Mouse (Mus musculus): Measurements from ENCODE around the gene Zranb3.
"Not testable (repeated sequence)": the region's sequence is repeated elsewhere in the genome, so short reads cannot be mapped to it uniquely, and the experiment has no call there.

The Zranb3 gene

GRCm38 (mm10) chr1:128060655-128061344 lies 42.0 kb downstream of the Zranb3 start:
- no peak for DNase-seq (ENCODE audit: low spot score in 2 of 2)

- no peak for DNase-seq (ENCODE audit: low spot score in 2 of 2)
Observed at GRCm38 (mm10) chr1:128058625-128059024, 44.2 kb downstream of the Zranb3 start.

- no peak for DNase-seq (ENCODE audit: low spot score in 2 of 2)
Observed at GRCm38 (mm10) chr1:128057269-128057668, 45.6 kb downstream of the Zranb3 start.

GRCm38 (mm10) chr1:128046920-128047319 lies 55.9 kb downstream of the Zranb3 start:
- no peak for DNase-seq (ENCODE audit: low spot score in 2 of 2)

- no peak for DNase-seq (ENCODE audit: low spot score in 2 of 2)
Observed at GRCm38 (mm10) chr1:128046455-128046854, 56.4 kb downstream of the Zranb3 start.

- DNase-seq (ENCODE audit: low spot score in 2 of 2): no peak
Observed at GRCm38 (mm10) chr1:128044181-128044580, 58.7 kb downstream of the Zranb3 start.

- no peak for DNase-seq (ENCODE audit: low spot score in 2 of 2)
Observed at GRCm38 (mm10) chr1:128036296-128036695, 66.6 kb downstream of the Zranb3 start.

- no peak for DNase-seq (ENCODE audit: low spot score in 2 of 2)
Observed at GRCm38 (mm10) chr1:128032123-128032522, 70.7 kb downstream of the Zranb3 start.

GRCm38 (mm10) chr1:128031524-128031923 lies 71.3 kb downstream of the Zranb3 start:
- no peak for DNase-seq (ENCODE audit: low spot score in 2 of 2)

GRCm38 (mm10) chr1:128024363-128025114 lies 78.3 kb downstream of the Zranb3 start:
- no peak for DNase-seq (ENCODE audit: low spot score in 2 of 2)

GRCm38 (mm10) chr1:128020001-128020770 lies 82.7 kb downstream of the Zranb3 start:
- DNase-seq (ENCODE audit: low spot score in 2 of 2): no peak

- DNase-seq (ENCODE audit: low spot score in 2 of 2): no peak
Observed at GRCm38 (mm10) chr1:128016035-128016492, 86.8 kb downstream of the Zranb3 start.

GRCm38 (mm10) chr1:128013698-128014386 lies 89.0 kb downstream of the Zranb3 start:
- no peak for DNase-seq (ENCODE audit: low spot score in 2 of 2)

- DNase-seq (ENCODE audit: low spot score in 2 of 2): no peak
Observed at GRCm38 (mm10) chr1:128009751-128010150, 93.1 kb downstream of the Zranb3 start.

GRCm38 (mm10) chr1:128006042-128006600 lies 96.7 kb downstream of the Zranb3 start:
- DNase-seq (ENCODE audit: low spot score in 2 of 2): not testable (repeated sequence)

GRCm38 (mm10) chr1:128004371-128004720 lies 98.5 kb downstream of the Zranb3 start:
- no peak for DNase-seq (ENCODE audit: low spot score in 2 of 2)

GRCm38 (mm10) chr1:128003712-128004370 lies 99.0 kb downstream of the Zranb3 start:
- DNase-seq (ENCODE audit: low spot score in 2 of 2): no peak

GRCm38 (mm10) chr1:128002159-128002558 lies 100.7 kb downstream of the Zranb3 start:
- no peak for DNase-seq (ENCODE audit: low spot score in 2 of 2)

GRCm38 (mm10) chr1:128000931-128001330 lies 101.9 kb downstream of the Zranb3 start:
- DNase-seq (ENCODE audit: low spot score in 2 of 2): not testable (repeated sequence)

- peak in 1 of 2 experiments; percentile 23 for DNase-seq (ENCODE audit: low spot score in 2 of 2)
Observed at GRCm38 (mm10) chr1:127993892-127994291, 109.0 kb downstream of the Zranb3 start.
